Mouse (Mus musculus): ENCODE measurements at regions not wholly inside any gene's neighbourhood (a gene's known extent, or its start where the extent isn't known, plus 50 kb on each side); places are given as distances from the start of the nearest gene placed in this dataset.

DNA sequence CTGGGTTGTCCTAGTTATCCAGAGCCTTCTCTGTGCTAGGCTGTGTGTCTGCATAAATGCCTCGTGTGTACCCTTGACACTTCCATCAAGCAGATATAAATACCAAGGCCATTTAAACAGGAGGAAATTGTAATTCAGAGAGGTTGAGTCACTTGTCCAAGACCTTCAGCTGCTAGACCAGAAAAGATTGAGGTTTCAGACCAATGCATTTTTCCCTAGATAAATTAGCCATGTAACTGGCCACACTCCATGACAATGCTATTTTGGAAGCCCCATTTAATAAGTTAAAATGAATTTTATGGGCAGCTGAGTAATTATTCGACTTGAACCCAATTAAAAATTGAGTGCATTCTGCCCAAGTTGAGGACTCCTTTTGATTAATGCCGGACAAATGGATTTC, 509.6 kb downstream of the 1810013L24Rik start:
- TF ChIP-seq ZNF384 (IDR thresholded peaks at IDR 0.05; ENCODE audit: low read depth, low read length) (no peak), CHD2 (IDR thresholded peaks at IDR 0.05; ENCODE audit: low read depth, low read length) (no peak), MAFK (IDR thresholded peaks at IDR 0.05; ENCODE audit: insufficient read depth, low read depth, low read length) (no peak), ZC3H11A (IDR thresholded peaks at IDR 0.05; ENCODE audit: borderline replicate concordance, low read depth, low read length) (no peak), HCFC1 (IDR thresholded peaks at IDR 0.05; ENCODE audit: borderline replicate concordance, insufficient read depth, low read length) (no peak)
- in situ Hi-C loops (cut with MboI; ENCODE audit: low sequenced_read_pairs in 2 of 2, unreplicated experiment in 2 of 2) = no loop called here

GRCm38 (mm10) chr16:9341245-9341644, 511.3 kb downstream of the 1810013L24Rik start:
- no peaks in the 10 kb centered on the region for H3K9me3 ChIP-seq (ENCODE audit: control insufficient read depth, insufficient read depth, low read depth, low read length)
- no peak overlapping the region for H3K4me3 ChIP-seq (ENCODE audit: insufficient read depth in 1 of 2, low read depth in 1 of 2, low read length in 2 of 2, poor library complexity in 1 of 2, severe bottlenecking in 1 of 2)
- in situ Hi-C loops (cut with MboI; ENCODE audit: low sequenced_read_pairs in 2 of 2, unreplicated experiment in 2 of 2) = no loop called here
- DNase-seq (ENCODE audit: low read depth, low spot score) = no peak
- H3K27ac ChIP-seq (ENCODE audit: insufficient read depth, low read depth, low read length, poor library complexity, severe bottlenecking) = no peak overlapping the region
- no peaks in the 10 kb centered on the region for H3K36me3 ChIP-seq (ENCODE audit: control insufficient read depth, insufficient read depth, low read length, poor library complexity, severe bottlenecking)
- H3K9ac ChIP-seq (ENCODE audit: insufficient read depth, low read depth, low read length, poor library complexity, severe bottlenecking) = no peak overlapping the region
- no peaks in the 10 kb centered on the region for H3K4me1 ChIP-seq (ENCODE audit: control insufficient read depth in 2 of 2, insufficient read depth in 2 of 2, low read length in 2 of 2, poor library complexity in 1 of 2)
- no peak for TF ChIP-seq ZC3H11A (IDR thresholded peaks at IDR 0.05; ENCODE audit: borderline replicate concordance, low read depth, low read length)
- TF ChIP-seq MAFK (IDR thresholded peaks at IDR 0.05; ENCODE audit: insufficient read depth, low read depth, low read length) = no peak
- no peak for TF ChIP-seq ZNF384 (IDR thresholded peaks at IDR 0.05; ENCODE audit: low read depth, low read length)
- no peak for TF ChIP-seq HCFC1 (IDR thresholded peaks at IDR 0.05; ENCODE audit: borderline replicate concordance, insufficient read depth, low read length)
- TF ChIP-seq CHD2 (IDR thresholded peaks at IDR 0.05; ENCODE audit: low read depth, low read length) = no peak

More for the DNA sequence above, 509.6 kb downstream of the 1810013L24Rik start:
- Histone ChIP-seq H3K9me3 (ENCODE audit: control insufficient read depth, insufficient read depth, low read depth, low read length) (no peaks in the 10 kb centered on the region), H3K9ac (ENCODE audit: insufficient read depth, low read depth, low read length, poor library complexity, severe bottlenecking) (no peak overlapping the region), H3K36me3 (ENCODE audit: control insufficient read depth, insufficient read depth, low read length, poor library complexity, severe bottlenecking) (no peaks in the 10 kb centered on the region), H3K27ac (ENCODE audit: insufficient read depth, low read depth, low read length, poor library complexity, severe bottlenecking) (no peak overlapping the region), H3K4me1 (ENCODE audit: control insufficient read depth in 2 of 2, insufficient read depth in 2 of 2, low read length in 2 of 2, poor library complexity in 1 of 2) (peaks cover 0 to 3% of the 10 kb centered on the region in 2 experiments; a peak in 1 of 4 replicates), H3K4me3 (ENCODE audit: insufficient read depth in 1 of 2, low read depth in 1 of 2, low read length in 2 of 2, poor library complexity in 1 of 2, severe bottlenecking in 1 of 2) (no peak overlapping the region)
- DNase-seq (ENCODE audit: low read depth, low spot score) = no peak

DNA sequence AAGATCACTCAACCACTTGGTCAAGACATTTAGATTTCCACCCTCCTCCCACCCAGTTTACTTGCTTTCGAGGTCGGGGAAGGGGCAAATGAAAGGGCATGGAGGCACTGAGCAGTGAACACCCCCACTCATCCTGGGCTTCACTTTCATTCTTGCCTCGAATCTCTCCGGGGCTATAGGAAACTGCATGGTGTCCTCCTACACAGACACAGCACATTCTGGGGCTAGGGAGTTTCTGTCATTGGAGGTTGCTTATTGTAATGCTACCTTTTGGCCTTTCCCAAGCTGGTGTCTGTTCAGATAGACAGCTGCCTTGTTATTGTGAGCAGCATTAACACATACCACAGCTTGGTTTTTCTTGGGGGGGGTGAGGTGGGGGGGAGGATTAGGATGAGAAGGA, 523.9 kb downstream of the 1810013L24Rik start:
- Histone ChIP-seq H3K36me3 (ENCODE audit: control insufficient read depth, insufficient read depth, low read length, poor library complexity, severe bottlenecking) (no peaks in the 10 kb centered on the region), H3K4me1 (ENCODE audit: control insufficient read depth in 2 of 2, insufficient read depth in 2 of 2, low read length in 2 of 2, poor library complexity in 1 of 2) (peaks cover 4 to 22% of the 10 kb centered on the region in 2 experiments), H3K9me3 (ENCODE audit: control insufficient read depth, insufficient read depth, low read depth, low read length) (no peaks in the 10 kb centered on the region), H3K9ac (ENCODE audit: insufficient read depth, low read depth, low read length, poor library complexity, severe bottlenecking) (no peak overlapping the region), H3K4me3 (ENCODE audit: insufficient read depth in 1 of 2, low read depth in 1 of 2, low read length in 2 of 2, poor library complexity in 1 of 2, severe bottlenecking in 1 of 2) (no peak overlapping the region), H3K27ac (ENCODE audit: insufficient read depth, low read depth, low read length, poor library complexity, severe bottlenecking) (no peak overlapping the region)
- in situ Hi-C loops (cut with MboI; ENCODE audit: low sequenced_read_pairs in 2 of 2, unreplicated experiment in 2 of 2) = no loop called here
- no peak for DNase-seq (ENCODE audit: low read depth, low spot score)
- TF ChIP-seq CHD2 (IDR thresholded peaks at IDR 0.05; ENCODE audit: low read depth, low read length) (no peak), ZC3H11A (IDR thresholded peaks at IDR 0.05; ENCODE audit: borderline replicate concordance, low read depth, low read length) (no peak), HCFC1 (IDR thresholded peaks at IDR 0.05; ENCODE audit: borderline replicate concordance, insufficient read depth, low read length) (no peak), ZNF384 (IDR thresholded peaks at IDR 0.05; ENCODE audit: low read depth, low read length) (no peak), MAFK (IDR thresholded peaks at IDR 0.05; ENCODE audit: insufficient read depth, low read depth, low read length) (no peak)

DNA sequence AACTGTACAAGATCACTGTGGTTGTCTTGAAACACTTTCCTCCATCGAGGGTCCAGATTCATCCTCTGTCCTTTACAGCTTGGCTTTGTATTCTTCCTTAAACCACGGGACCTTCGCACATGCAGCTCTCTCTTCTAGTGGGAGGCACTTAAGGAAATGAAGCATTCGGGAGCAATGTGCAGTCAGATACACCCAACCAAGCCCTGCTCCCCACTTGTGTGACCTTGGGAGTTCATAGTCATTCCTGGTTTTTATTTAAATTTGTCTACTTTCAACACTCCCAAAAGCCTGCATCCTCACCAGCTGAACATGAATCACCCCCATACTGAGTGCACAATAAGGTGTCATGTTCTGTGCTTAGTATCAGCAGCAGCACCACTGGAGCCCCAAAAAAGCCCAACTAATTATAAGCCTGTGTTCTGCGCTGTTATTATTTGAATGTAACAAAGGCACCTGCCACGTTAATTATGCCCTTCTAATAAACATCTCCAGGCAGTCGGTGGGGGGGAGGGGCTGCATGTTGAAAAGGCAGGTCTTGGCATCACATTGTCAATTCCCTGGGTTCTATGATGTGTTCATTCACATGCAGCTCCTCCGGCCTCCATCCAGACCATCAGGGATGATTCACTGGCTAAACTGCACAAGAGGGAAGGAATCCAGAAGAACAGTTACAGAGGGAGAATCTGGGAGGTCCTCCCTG, 524.6 kb downstream of the 1810013L24Rik start:
- no peak for DNase-seq (ENCODE audit: low read depth, low spot score)
- Histone ChIP-seq H3K4me3 (ENCODE audit: insufficient read depth in 1 of 2, low read depth in 1 of 2, low read length in 2 of 2, poor library complexity in 1 of 2, severe bottlenecking in 1 of 2) (no peak overlapping the region), H3K4me1 (ENCODE audit: control insufficient read depth in 2 of 2, insufficient read depth in 2 of 2, low read length in 2 of 2, poor library complexity in 1 of 2) (peaks cover 4 to 22% of the 10 kb centered on the region in 2 experiments), H3K9ac (ENCODE audit: insufficient read depth, low read depth, low read length, poor library complexity, severe bottlenecking) (no peak overlapping the region), H3K36me3 (ENCODE audit: control insufficient read depth, insufficient read depth, low read length, poor library complexity, severe bottlenecking) (no peaks in the 10 kb centered on the region), H3K27ac (ENCODE audit: insufficient read depth, low read depth, low read length, poor library complexity, severe bottlenecking) (no peak overlapping the region), H3K9me3 (ENCODE audit: control insufficient read depth, insufficient read depth, low read depth, low read length) (no peaks in the 10 kb centered on the region)
- TF ChIP-seq MAFK (IDR thresholded peaks at IDR 0.05; ENCODE audit: insufficient read depth, low read depth, low read length) (no peak), HCFC1 (IDR thresholded peaks at IDR 0.05; ENCODE audit: borderline replicate concordance, insufficient read depth, low read length) (no peak), ZC3H11A (IDR thresholded peaks at IDR 0.05; ENCODE audit: borderline replicate concordance, low read depth, low read length) (no peak), CHD2 (IDR thresholded peaks at IDR 0.05; ENCODE audit: low read depth, low read length) (no peak), ZNF384 (IDR thresholded peaks at IDR 0.05; ENCODE audit: low read depth, low read length) (no peak)
- in situ Hi-C loops (cut with MboI; ENCODE audit: low sequenced_read_pairs in 2 of 2, unreplicated experiment in 2 of 2) = no loop called here

Data from ES-E14 (cell line).